Mouse (Mus musculus): ENCODE results near the gene Acot6. TPM values are rescaled to one million over a fixed set of nuclear protein-coding genes. Genes with fewer than 3 reads are reported as not detected.

The Acot6 gene
- total RNA-seq, 2 experiments from 2014 or later, result 3.6 to 3.7 TPM

DNA sequence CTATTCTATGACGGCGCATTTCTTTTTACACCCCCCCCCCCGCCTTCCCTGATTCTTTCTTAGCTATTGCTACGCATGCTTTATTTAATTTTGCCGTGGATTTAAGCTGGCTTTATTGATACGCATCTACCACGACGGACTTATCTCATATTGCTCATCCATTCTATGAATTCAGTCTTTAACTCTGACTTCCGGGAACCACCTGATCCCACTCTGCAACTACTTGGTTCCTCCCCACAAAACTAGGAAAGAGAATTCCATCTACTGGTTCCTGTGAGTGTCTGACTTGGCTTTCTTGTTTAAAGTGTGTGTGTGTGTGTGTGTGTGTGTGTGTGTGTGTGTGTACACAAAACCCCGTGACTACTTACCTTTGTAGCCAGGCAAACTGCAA lies 48.2 kb downstream of the Acot6 start:
- intact Hi-C loops (cut with DNase I), result no loop called here
- DNase-seq (ENCODE audit: low spot score in 2 of 2), result no peak

DNA sequence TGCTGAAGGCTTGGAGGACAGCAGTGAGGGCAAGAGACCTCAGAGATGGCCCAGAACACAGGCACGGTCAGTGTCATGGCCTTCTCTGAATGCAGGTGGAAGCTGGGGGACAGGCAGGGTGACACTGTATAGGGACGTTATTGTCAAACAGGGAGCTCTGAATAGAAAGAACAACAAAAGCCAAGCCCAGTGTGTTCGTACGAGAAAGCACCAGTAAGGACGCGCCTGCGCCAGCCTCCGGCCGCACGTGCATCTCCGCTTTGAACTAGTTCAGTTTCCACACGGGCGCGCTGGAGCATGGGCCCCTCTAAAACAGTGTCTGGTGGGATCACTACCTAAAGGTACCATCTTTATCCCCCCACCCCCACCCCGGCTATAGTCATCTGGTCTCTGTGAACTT lies 49.5 kb downstream of the Acot6 start:
- intact Hi-C loops (cut with DNase I), result no loop called here
- no peak for DNase-seq (ENCODE audit: low spot score in 2 of 2)

DNA sequence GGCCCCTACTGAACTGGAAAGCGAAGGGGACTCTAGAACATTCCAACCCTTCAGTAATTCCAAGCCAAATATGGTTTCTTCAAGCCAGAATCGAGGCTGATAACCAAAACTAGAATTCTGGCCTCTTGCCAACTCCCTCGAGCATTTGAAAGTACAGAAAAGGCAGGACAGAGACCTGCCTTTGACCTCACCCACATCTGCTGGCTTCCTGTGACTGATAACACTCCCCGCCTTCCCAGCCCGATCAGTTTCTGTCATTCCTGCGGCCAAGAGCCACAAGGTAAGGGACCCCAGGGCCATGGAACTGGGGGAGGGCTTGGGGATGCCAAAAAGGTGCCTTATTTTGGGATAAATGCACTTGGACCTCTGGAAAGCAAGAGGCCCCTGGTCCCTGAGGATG lies 50.5 kb downstream of the Acot6 start:
- DNase-seq (ENCODE audit: low spot score in 2 of 2), result no peak
- intact Hi-C loops (cut with DNase I), result no loop called here

DNA sequence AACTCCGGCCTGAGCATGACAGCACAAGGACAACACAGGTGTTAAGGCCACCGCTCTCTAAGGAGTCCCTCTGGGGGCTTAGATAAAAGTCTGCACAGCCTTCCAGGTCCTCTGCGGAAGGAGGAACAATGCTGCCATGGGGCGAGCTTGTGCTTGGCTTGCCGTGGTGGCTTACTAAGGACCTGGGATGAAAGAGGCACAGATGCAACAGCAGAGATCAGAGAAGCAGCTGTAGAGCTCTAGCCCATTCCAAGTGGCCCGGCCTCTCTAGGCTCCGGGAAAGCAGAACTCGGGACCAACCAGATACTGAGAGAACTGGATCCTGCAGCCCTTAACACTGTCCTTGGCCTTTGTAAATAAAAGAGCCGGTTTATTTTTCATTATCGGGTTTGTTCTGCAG lies 51.5 kb downstream of the Acot6 start:
- intact Hi-C loops (cut with DNase I), result no loop called here

DNA sequence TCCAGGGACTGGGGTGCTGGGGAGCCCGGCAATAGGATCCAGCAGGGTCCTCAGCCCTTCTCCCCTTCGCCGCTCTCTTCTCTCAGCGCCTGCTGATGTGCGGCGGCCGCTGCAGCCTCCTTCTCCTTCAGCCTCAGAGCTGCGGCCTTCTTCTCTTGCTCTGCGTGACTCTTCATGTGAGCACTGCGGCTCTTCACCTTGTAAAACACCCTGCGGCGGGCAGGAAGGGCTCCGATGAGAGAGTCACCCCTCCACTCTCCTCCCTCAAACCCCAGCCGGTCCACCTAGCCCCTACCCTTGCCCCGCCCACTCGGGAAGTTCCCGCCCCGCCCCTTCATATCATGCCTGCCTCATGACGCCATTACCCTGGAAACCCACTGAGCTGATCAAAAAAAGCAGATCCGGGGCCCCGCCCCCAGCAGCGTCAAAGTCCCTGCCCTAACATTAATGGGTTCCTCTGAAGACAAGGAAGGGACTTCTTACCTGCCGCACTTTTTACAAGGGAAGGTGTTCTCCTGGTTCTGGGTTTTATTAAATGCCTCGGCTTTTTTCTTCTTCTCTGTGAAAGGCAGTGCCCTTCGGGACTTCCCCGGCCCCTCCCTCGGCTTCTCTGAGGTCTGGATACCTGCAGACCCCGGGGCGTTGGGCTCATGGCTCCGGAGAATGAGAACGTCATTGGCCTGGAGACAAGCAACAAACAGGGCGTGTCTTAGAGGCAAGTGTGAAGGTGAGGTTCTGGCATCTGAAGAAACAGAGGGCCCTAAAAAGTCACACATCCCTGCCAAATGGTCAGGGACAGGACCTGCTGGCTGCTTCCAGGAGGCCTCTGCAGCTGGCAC lies 52.1 kb downstream of the Acot6 start:
- no peak for DNase-seq (ENCODE audit: low spot score in 2 of 2)
- intact Hi-C loops (cut with DNase I), result no loop called here

More for the DNA sequence above, 51.5 kb downstream of the Acot6 start:
- DNase-seq (ENCODE audit: low spot score in 2 of 2), result no peak

DNA sequence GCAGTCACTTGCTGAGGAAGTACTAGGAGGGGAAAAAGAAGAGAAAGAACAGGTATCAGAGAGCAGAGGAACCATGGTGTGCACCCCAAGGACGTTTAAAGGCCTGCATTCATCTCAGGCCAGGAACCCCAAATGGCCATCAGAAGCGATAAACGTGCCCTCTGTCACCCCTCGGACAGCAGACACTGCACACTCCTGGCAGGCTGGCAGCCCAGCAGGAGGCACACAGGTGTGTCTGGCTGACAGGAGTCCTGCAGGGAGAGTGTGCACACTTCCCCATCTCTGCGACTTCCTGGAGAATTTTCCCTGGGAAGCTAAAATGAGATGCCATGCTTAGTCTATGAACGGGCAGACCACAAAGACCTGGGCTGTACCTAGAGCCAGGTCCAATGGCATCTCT lies 53.0 kb downstream of the Acot6 start:
- intact Hi-C loops (cut with DNase I), result no loop called here
- DNase-seq (ENCODE audit: low spot score in 2 of 2), result no peak

DNA sequence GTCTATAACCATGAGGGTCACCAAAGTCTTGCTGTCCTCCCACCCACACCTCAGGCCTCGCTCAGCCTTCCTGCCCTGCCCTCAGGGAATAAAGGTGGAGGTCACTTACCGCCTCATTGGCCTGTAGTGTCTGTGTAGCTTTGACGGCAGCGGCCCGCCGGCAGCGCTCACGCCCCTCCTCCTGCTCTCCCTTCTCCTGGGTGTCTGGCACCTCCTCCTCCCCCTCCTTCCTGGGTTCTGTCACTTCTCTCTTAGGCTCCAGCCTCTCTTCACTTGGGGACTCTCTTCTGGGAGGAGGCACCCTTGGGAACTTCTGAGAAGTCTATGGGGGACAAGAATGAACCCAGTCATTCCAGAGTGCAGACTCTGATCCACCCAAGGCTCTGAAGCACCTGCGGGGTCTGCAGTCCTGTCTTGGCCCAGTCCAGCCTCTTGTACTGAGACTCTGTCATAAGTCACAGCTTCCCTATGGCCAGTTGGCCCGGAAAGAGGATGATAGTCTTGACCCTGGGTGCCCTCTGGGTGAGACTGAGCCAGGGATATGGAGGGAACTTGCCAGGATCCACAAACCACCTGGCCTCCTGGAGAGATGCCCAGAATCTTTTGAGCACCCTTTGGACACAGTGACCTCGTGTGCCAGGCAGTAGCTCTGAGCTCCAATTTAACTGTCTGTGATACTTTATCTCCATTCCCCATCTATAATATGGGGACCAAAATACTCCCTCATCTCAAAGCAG lies 54.5 kb downstream of the Acot6 start:
- intact Hi-C loops (cut with DNase I), result no loop called here
- no peak for DNase-seq (ENCODE audit: low spot score in 2 of 2)

DNA sequence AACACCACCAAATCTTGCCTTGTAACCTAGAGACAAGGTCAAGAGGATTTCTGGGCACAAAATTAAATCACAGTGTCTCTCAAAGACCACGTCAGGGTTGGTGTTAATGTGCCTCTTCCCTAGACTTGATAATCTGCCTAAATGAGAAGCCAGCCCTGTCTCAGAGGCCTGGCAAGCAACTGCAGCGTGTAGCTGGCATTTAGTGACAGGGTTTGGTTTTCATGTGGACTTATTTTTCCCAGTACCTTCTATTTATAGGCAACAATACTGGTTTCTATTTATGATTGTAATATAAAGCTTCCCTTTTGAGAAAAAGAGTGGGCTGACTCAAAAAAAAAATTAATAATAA lies 55.0 kb downstream of the Acot6 start:
- DNase-seq (ENCODE audit: low spot score in 2 of 2), result no peak
- intact Hi-C loops (cut with DNase I), result no loop called here

DNA sequence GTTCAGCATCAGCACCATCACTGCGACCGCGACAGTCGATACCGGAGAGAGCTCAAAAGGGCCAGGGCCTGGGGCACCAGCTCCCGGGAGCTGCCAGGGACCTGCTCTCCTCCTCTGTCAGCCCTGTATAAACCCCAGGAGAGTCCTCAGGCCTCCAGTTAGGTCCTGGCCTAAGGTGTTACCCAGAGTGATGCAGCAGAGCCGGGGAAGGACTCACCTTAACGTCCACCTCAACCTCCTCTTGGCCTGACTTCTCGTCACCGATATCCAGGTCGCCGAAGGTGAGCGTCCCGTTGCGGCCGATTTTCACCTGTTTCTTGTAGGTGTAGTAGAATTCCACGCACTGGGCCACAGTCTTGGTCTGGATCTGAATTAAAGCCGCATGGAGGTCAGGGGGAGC lies 55.8 kb downstream of the Acot6 start:
- intact Hi-C loops (cut with DNase I), result no loop called here
- DNase-seq (ENCODE audit: low spot score in 2 of 2), result no peak

DNA sequence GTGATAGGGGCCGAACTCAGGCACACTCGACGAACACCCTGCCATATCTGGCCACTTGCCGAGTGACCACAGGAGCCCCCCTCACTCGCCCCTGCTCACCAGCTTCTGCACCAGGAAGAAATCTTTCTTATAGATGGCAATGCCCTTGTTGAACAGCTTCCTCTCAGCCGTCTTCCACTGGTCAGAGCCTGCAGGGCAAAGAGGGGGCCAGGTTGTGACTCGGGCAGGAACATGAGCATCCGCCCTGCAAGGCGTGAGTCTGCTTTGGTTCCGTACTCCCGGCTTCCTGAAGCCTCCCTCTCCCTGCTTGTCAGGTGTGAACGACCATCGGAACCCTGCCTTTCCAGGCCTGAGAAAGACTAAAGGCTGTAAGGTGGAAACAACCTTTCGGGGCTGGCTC lies 57.7 kb downstream of the Acot6 start:
- DNase-seq (ENCODE audit: low spot score in 2 of 2), result no peak
- intact Hi-C loops (cut with DNase I), result no loop called here

DNA sequence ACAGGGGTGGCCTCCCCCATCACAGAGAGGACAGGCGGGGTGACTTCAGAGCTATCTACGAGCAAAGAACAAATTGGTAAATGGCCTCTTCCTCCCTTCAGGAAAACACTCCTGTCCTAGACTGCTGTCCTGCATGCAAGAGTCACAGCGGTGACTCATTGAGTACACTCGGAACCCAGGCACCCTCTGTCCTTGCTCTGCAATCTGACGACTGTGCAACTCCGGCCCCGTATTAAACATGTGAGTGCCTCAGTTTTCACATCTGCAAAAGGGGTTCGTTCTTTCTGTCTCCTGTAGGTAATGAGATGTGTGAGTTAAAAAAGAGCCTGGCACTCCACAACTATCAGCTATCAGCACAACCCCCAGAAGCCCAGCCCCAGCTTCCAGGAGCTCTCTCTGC lies 60.0 kb downstream of the Acot6 start:
- intact Hi-C loops (cut with DNase I), result loop anchor here (10.0 kb wide), 1 partner anchor 154 kb away; the partner anchor contains the start of gene Zfp410
- DNase-seq (ENCODE audit: low spot score in 2 of 2), result no peak

Other genes with a start within 250 kb of the Acot6 start
- gene Numb, start 178.7 kb upstream of the Acot6 start, total RNA-seq (2021), result 10 to 100 TPM; 59.4 to 76.9 TPM
- gene Riox1, start 150.0 kb upstream of the Acot6 start, total RNA-seq (2021), result 10 to 100 TPM; 14.7 to 20.1 TPM
- gene Heatr4, start 115.8 kb upstream of the Acot6 start, total RNA-seq (2021), result not detected
- gene Acot2, start 112.8 kb upstream of the Acot6 start, total RNA-seq (2021), result 10 to 100 TPM; 10.7 TPM
- gene Acot1, start 91.2 kb upstream of the Acot6 start, total RNA-seq (2021), result 10 to 100 TPM; 10.3 to 18.9 TPM
- 1 to 10 TPM; 2.1 to 2.8 TPM for gene Acot4, start 62.3 kb upstream of the Acot6 start, total RNA-seq (2021)
- gene Gm49366, start 61.7 kb upstream of the Acot6 start, total RNA-seq (2021), result not detected
- gene Acot3, start 48.5 kb upstream of the Acot6 start, total RNA-seq (2021), result 1 to 10 TPM; 3.2 to 3.6 TPM
- gene Acot5, start 31.3 kb upstream of the Acot6 start, total RNA-seq (2021), result 1 to 10 TPM; 4.9 to 6.2 TPM
- 100 to 1,000 TPM in 1 of 2 experiments, 10 to 100 TPM in 1; 86.7 to 102 TPM for gene Dnal1, start 13.7 kb downstream of the Acot6 start, total RNA-seq (2021)
- 1 to 10 TPM; 3.6 to 6.0 TPM for gene Pnma1, start 47.8 kb downstream of the Acot6 start, total RNA-seq (2021)
- gene Elmsan1, start 118.2 kb downstream of the Acot6 start, total RNA-seq (2021), result 10 to 100 TPM; 17.2 to 18.5 TPM
- 10 to 100 TPM; 34.5 to 39.6 TPM for gene Ptgr2, start 184.6 kb downstream of the Acot6 start, total RNA-seq (2021)
- gene Zfp410, start 216.2 kb downstream of the Acot6 start, total RNA-seq (2021), result 10 to 100 TPM; 30.7 to 39.5 TPM

Data from left cerebral cortex, postnatal 36 days (tissue).